Mouse (Mus musculus) hindbrain, embryonic 13.5 days (tissue): ENCODE measurements at regions not wholly inside any gene's neighbourhood (a gene's known extent, or its start where the extent isn't known, plus 50 kb on each side); places are given as distances from the start of the nearest gene placed in this dataset.
A peak's percentile ranks its signal among the peaks of the same experiment; 100 is the strongest.

Experiments
- ATAC-seq: fragments of 200-750 bp; cut with Nextera tagmentation; 2 replicates; pipeline ENCODE4 v1.8.0; 2017; ENCODE audit warnings: moderate TSS enrichment; ENCODE audit not compliant: low FRiP score
- H3K27ac ChIP-seq: fragments of 300-500 bp; sonication (generic); 2 replicates; pipeline ENCODE4 v1.5.1; 2015; ENCODE audit warnings: inconsistent platforms, mild to moderate bottlenecking, moderate library complexity
- H3K27me3 ChIP-seq: fragments of 300-500 bp; sonication (generic); 2 replicates; pipeline ENCODE4 v1.6.1; 2015; ENCODE audit warnings: mild to moderate bottlenecking, inconsistent platforms
- H3K36me3 ChIP-seq: fragments of 300-500 bp; sonication (generic); 2 replicates; pipeline ENCODE4 v1.6.1; 2015; ENCODE audit warnings: mild to moderate bottlenecking, inconsistent platforms
- H3K4me1 ChIP-seq: fragments of 300-500 bp; sonication (generic); replicated peaks from 2 replicates; pipeline ENCODE4 v1.6.1; 2015; ENCODE audit warnings: inconsistent platforms
- H3K4me2 ChIP-seq: fragments of 300-500 bp; sonication (generic); 2 replicates; pipeline ENCODE4 v1.6.1; 2015; ENCODE audit warnings: inconsistent platforms, mild to moderate bottlenecking, moderate library complexity
- H3K4me3 ChIP-seq: fragments of 300-500 bp; sonication (generic); 2 replicates; pipeline ENCODE4 v1.5.1; 2015; ENCODE audit warnings: mild to moderate bottlenecking, inconsistent platforms
- H3K9ac ChIP-seq: fragments of 300-500 bp; sonication (generic); 2 replicates; pipeline ENCODE4 v1.6.1; 2015; ENCODE audit warnings: mild to moderate bottlenecking, inconsistent platforms
- H3K9me3 ChIP-seq: fragments of 300-500 bp; sonication (generic); 2 replicates; pipeline ENCODE4 v1.6.1; 2016; ENCODE audit warnings: inconsistent platforms
- WGBS: fragments of 180-500 bp; shearing (Covaris S2); methylation state at CpG from one replicate; pipeline ENCODE4 v1.1.7; 2015; 5-methylcytosine and 5-hydroxymethylcytosine counted together

DNA sequence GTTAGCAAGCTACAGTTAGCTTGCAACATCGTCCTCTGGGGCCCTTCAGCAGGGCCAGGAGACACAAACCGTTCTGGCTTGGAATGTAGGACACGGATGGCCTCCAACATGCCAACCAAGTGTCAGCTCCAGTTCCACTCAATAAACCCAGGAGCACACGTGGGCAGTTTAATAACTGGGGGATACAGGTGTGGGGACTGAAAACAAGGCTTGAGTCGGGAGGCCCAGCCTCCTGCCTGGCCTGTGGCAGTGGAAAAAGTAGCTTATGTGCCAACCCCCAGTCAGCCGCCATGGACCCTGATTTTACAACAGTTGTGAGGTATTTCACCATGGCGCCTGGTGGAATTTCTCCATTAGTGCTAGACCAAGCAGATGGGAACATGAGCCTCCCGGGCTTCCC, 160.9 kb upstream of the Gas1 start:
- H3K4me2 ChIP-seq, result no peak overlapping the region
- no peak overlapping the region for H3K4me3 ChIP-seq
- ATAC-seq, result no peak
- 87% methylated on average over 8 of the region's 8 CpGs for WGBS
- H3K9ac ChIP-seq, result no peak overlapping the region
- peaks cover 6% of the 10 kb centered on the region for H3K4me1 ChIP-seq
- no peaks in the 10 kb centered on the region for H3K9me3 ChIP-seq
- no peaks in the 10 kb centered on the region for H3K36me3 ChIP-seq
- no peak overlapping the region for H3K27ac ChIP-seq
- H3K27me3 ChIP-seq, result no peaks in the 10 kb centered on the region

DNA sequence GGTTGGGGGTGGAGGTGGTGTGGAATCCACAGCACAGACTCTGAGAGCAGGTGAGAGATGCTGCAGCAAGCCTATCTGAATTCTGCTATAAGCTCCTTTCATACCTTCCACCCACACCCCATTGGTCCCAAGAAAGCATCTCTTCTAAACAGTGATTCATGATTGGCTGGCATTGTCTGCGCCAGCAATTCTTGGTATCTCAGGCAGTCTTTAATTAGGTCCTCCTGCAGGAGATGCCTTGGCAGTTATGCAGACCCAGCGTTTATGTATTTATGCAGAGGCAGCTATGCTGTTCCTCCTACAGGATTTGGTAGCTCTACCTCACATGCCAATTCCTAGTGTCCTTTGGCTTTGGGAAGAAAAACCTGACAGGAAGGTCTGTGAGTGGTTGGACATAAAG, 162.9 kb upstream of the Gas1 start:
- Histone ChIP-seq H3K9ac (no peak overlapping the region), H3K36me3 (no peaks in the 10 kb centered on the region), H3K4me3 (no peak overlapping the region), H3K9me3 (no peaks in the 10 kb centered on the region), H3K4me2 (no peak overlapping the region), H3K4me1 (peaks cover 6% of the 10 kb centered on the region), H3K27me3 (no peaks in the 10 kb centered on the region), H3K27ac (no peak overlapping the region)
- no peak for ATAC-seq
- 91% methylated on average over 2 of the region's 2 CpGs for WGBS

DNA sequence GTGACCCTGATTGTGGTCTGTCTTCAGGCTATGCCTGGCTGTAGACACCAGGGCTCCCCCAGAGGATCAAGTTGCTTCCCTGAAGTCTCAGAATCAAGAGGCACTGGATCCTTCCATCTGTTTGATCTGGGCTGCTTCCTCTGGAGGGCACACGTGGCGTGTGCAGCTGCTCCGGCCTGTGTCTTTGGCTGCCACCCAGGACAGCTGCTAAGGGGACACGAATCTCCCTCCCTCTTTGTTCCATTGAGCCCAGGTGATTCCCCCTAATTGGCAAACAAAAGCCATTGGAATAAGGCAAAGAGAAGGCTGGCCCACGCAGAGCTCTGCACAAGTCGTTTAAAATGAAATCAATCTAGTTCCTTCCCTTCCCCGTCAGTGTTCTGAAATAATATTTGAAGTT, 170.7 kb upstream of the Gas1 start:
- Histone ChIP-seq H3K4me3 (no peak overlapping the region), H3K36me3 (no peaks in the 10 kb centered on the region), H3K9me3 (no peaks in the 10 kb centered on the region), H3K4me1 (peaks cover 5% of the 10 kb centered on the region; the same call in 1 of the 2 replicates), H3K9ac (no peak overlapping the region), H3K27ac (peak overlapping the region; percentile 20; the same call in 1 of the 2 replicates), H3K27me3 (no peaks in the 10 kb centered on the region), H3K4me2 (no peak overlapping the region)
- ATAC-seq, result no peak; the same call in 1 of the 2 replicates
- 33% methylated on average over 7 of the region's 7 CpGs for WGBS

DNA sequence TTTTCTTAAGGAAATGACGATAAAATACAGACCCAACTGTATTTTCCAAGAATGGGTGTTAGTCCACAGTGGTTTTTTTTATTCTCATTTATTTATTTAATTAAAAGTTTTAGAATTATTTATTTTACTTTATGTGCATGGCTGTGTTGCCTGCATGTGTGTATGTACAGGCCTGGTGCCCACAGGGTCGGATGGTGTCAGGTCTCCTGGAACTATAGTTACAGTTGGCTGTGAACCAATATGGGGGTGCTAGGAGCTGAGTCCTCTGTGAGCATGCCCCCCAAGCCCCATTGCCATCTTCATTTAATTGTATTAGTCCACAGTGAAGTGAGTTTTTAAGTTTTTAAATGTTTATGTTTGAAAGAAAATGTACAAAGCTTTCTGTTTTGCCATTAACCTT, 171.3 kb upstream of the Gas1 start:
- no peak for ATAC-seq
- H3K4me1 ChIP-seq, result peaks cover 5% of the 10 kb centered on the region; the same call in 1 of the 2 replicates
- no peaks in the 10 kb centered on the region for H3K27me3 ChIP-seq
- H3K9me3 ChIP-seq, result no peaks in the 10 kb centered on the region
- no peak overlapping the region for H3K4me3 ChIP-seq
- H3K4me2 ChIP-seq, result no peak overlapping the region
- no peak overlapping the region for H3K9ac ChIP-seq
- 66% methylated on average over 2 of the region's 2 CpGs for WGBS
- H3K27ac ChIP-seq, result no peak overlapping the region
- H3K36me3 ChIP-seq, result no peaks in the 10 kb centered on the region

DNA sequence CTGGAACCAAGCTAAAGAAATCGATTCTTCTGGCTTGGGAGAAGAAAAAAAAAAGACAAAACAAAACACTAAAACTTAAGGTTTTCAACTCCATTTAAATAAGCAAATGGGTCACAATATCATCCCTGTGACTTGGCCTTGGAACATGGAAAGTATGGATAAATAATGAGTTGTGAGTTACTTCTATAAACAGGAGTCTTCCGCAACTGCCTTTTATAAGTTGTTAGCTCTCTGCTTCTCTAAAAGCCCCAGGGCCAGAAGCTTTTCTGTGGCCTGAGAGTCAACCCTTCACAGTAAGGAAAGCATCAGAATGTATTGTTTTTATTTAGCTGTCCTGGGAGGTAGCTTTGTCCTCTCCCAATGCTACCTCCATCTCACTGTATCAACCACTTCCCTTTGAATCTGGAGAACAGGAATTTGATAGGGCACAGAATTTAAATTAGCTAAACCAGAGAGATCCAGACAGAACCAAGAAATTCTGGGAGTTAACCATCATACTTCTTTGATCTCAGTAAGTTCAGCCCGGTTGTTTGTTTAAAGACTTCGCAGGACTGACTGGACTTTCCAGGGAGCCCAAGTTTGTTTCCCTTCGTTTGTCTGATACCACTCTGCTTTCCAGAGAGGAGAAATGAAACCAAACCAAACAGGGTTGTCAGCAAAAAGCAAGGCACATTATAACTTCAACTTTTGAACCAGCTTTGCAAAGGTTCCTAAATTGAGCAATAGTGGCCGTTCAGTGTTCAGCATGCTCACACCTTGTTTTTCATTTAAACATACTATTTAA, 178.7 kb upstream of the Gas1 start:
- no peak overlapping the region for H3K27ac ChIP-seq
- H3K9ac ChIP-seq, result no peak overlapping the region
- no peak overlapping the region for H3K4me3 ChIP-seq
- H3K4me2 ChIP-seq, result no peak overlapping the region
- H3K4me1 ChIP-seq, result no peaks in the 10 kb centered on the region
- ATAC-seq, result no peak
- WGBS, result 75% methylated on average over 6 of the region's 6 CpGs
- no peaks in the 10 kb centered on the region for H3K9me3 ChIP-seq
- no peaks in the 10 kb centered on the region for H3K27me3 ChIP-seq
- no peaks in the 10 kb centered on the region for H3K36me3 ChIP-seq

DNA sequence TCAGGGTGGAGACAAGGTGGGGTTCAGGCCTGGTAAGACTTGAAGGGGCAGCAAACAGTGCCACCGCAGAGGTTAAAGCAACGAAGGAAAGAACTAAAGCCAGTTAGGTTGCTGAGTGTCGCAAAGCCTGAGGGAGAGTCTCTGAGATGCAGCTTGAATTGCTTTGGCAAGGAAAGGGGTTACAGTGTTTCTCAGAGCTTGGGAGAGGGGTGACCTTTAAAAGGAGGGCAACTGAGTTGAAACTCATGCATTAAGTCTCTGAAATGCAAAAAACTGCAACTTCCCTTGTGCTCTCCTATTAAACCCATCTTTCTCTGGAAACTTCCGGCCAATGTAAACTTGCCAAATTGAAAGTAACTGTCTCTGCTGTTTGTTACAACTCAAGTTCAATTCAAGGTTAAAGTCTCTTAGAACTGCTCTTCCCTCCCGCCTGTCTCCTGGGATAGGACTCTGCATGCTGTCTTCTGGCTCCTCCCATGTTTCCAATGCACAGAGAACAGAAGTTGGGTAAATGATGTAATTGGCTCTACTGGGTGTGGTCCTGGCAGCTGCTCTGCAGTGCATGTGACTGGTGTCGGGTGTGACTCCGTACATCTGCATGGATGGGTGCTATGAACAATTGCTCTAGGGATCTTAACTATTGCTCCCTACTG, 181.4 kb upstream of the Gas1 start:
- H3K9ac ChIP-seq, result no peak overlapping the region
- H3K27me3 ChIP-seq, result no peaks in the 10 kb centered on the region
- H3K36me3 ChIP-seq, result no peaks in the 10 kb centered on the region
- H3K27ac ChIP-seq, result no peak overlapping the region
- H3K9me3 ChIP-seq, result no peaks in the 10 kb centered on the region
- ATAC-seq, result no peak
- 83% methylated on average over 7 of the region's 7 CpGs for WGBS
- H3K4me3 ChIP-seq, result no peak overlapping the region
- no peak overlapping the region for H3K4me2 ChIP-seq
- H3K4me1 ChIP-seq, result no peaks in the 10 kb centered on the region

DNA sequence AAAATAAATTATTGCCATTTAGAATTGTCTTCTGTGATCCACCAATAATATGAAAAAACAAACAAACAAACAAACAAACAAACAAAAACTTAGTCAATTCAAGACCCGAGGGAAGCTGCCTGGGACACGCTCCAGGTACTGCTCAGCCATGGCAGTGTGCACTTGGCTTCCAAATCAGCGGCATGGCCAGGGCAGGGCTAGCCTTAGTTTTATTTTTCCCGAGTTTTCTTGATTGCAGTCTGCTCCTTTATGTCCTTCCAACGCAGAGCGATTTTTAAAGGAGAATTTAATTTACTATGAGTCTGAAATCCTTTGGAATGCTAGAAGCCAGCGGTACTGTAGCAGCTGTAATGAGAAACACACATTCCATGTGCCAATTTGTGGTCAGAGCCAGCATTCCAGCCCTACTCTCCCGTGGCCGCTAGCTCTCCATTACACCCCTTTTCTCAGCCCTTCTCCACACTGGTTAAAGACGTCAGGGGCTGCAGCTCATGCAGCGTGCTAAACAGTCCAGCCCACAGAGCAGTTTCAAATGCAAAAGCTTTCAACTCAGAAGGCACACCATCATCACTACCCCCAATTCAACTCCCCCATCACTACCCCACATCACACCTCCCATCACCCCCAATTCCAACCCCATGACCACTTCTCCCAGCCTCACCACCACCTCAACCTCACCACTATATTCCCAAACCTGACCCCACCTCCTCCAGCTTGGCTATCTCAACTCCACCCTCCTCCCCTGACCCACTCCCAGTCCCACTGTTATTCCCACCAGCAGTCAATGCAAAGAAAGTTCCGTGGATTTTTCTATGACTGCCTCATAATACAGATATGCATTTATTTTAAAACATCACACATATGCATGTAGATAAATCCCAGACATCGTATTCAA, 187.9 kb upstream of the Gas1 start:
- Histone ChIP-seq H3K9ac (no peak overlapping the region), H3K4me2 (no peak overlapping the region), H3K27me3 (no peaks in the 10 kb centered on the region), H3K36me3 (no peaks in the 10 kb centered on the region), H3K9me3 (no peaks in the 10 kb centered on the region), H3K4me3 (no peak overlapping the region), H3K4me1 (peaks cover 4% of the 10 kb centered on the region; the same call in 1 of the 2 replicates), H3K27ac (no peak overlapping the region; the same call in 1 of the 2 replicates)
- 67% methylated on average over 13 of the region's 13 CpGs for WGBS
- no peak for ATAC-seq

DNA sequence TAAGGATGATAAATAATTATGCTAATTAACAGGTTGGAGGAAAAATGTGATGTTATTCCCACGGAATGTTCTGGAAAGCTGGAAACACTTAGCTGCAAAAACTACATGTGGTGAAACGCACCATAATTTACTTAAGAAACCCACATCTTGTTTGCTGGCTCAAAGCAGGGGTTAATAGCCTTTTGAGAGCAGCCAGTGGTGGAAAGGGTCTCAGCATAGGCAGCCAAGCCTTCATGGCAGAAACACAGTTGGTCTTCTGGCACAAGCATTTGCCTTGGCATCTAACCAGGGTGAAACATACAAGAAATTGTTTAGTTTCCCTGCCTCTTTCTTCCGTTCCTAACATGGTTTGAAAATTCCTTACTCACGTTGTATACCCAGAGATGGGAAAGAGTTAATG, 192.1 kb upstream of the Gas1 start:
- no peak for ATAC-seq
- WGBS, result 82% methylated on average over 4 of the region's 4 CpGs
- Histone ChIP-seq H3K27me3 (no peaks in the 10 kb centered on the region), H3K36me3 (no peaks in the 10 kb centered on the region), H3K4me2 (no peak overlapping the region), H3K4me1 (peaks cover 4% of the 10 kb centered on the region; the same call in 1 of the 2 replicates), H3K9ac (no peak overlapping the region), H3K9me3 (no peaks in the 10 kb centered on the region), H3K4me3 (no peak overlapping the region), H3K27ac (no peak overlapping the region)

DNA sequence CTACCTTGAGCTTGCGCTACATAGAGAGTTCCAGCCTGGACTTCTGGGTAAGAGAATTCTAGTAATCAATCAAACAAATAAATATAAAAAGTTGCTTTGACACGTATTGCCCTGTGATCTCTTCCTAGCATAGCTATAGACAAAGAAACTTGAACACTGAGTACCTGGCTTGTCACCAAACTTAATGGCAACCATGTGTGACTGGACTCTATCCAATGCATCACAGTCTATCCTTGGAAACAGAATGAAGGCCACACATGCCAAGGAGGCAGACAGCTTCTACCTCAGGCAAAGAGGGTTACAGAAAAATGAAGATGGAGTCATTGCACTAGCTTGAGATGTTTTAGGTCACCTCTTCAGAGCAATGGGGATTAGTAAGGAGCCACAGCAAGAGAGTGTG, 194.5 kb upstream of the Gas1 start:
- Histone ChIP-seq H3K4me3 (no peak overlapping the region), H3K36me3 (no peaks in the 10 kb centered on the region), H3K4me1 (no peaks in the 10 kb centered on the region), H3K4me2 (no peak overlapping the region), H3K27me3 (no peaks in the 10 kb centered on the region), H3K27ac (no peak overlapping the region), H3K9ac (no peak overlapping the region), H3K9me3 (no peaks in the 10 kb centered on the region)
- 86% methylated on average over 2 of the region's 2 CpGs for WGBS
- ATAC-seq, result no peak

DNA sequence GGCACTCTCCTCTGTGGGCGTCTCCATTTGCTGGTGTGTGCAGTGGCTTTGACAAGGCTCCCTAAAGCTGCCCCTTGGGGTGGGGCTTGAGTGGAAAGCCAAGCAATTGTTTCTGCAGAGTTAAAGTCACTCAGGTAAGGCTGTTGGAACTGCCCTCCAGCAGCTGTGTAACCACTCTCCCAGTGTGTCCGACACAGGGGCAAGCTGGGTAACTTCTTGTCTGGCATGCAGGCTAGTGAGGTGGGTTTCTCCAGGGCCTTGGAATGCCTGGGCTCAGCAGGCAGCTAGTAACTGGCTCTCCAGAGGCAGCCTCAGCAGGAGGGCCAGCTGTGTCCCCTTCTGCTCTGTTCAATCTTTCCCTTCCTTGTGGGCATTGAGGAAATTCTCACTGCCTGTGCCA, 199.5 kb upstream of the Gas1 start:
- no peaks in the 10 kb centered on the region for H3K36me3 ChIP-seq
- no peaks in the 10 kb centered on the region for H3K27me3 ChIP-seq
- H3K9me3 ChIP-seq, result no peaks in the 10 kb centered on the region
- no peak for ATAC-seq
- no peaks in the 10 kb centered on the region for H3K4me1 ChIP-seq
- H3K27ac ChIP-seq, result no peak overlapping the region
- WGBS, result 58% methylated on average over 2 of the region's 2 CpGs
- H3K4me2 ChIP-seq, result no peak overlapping the region
- H3K9ac ChIP-seq, result no peak overlapping the region
- H3K4me3 ChIP-seq, result no peak overlapping the region

DNA sequence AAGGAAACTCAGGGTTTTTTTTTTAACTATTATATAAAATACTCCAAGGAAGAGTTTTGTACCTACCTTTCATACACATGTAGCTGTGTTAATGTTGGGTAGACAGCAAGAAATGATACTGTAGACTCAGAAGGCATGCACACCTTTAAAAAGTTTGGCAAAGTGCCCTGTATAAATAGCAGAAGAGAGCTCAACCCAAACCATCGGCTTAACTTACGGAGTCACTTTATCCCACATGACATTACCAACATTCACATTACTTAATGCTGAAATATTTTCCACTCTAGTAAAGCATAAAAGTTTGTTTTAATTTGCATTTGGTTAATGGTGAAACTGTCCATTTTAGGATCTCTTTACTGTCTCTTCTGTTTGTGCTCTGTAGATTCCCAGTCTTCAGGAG, 205.7 kb upstream of the Gas1 start:
- Histone ChIP-seq H3K9me3 (no peaks in the 10 kb centered on the region), H3K36me3 (no peaks in the 10 kb centered on the region), H3K4me1 (no peaks in the 10 kb centered on the region), H3K9ac (no peak overlapping the region), H3K27ac (no peak overlapping the region), H3K4me2 (no peak overlapping the region), H3K27me3 (no peaks in the 10 kb centered on the region), H3K4me3 (no peak overlapping the region)
- no peak for ATAC-seq
- 88% methylated on average over 2 of the region's 2 CpGs for WGBS

DNA sequence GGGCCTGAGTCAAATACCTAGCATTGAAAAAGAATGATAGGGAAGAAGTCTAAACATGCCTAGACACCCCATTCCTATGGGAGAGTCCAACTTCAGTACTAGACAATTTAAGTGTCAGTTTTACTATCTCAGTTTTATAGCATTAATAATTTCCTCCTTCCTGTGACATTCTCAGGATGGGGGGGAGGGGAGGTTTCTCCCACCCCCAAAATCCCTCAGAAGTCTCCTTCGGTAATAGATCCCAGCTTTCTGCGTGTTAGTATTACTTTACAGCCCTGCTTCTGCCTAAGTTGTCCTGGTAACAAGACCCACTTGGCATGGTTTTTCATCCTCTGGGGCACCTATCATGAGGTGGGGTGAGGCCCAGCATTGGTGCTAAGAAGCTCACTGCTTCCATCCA, 202.9 kb upstream of the Dapk1 start:
- H3K9me3 ChIP-seq, result no peaks in the 10 kb centered on the region
- ATAC-seq, result no peak
- H3K27me3 ChIP-seq, result no peaks in the 10 kb centered on the region
- H3K4me2 ChIP-seq, result no peak overlapping the region
- no peaks in the 10 kb centered on the region for H3K36me3 ChIP-seq
- H3K9ac ChIP-seq, result no peak overlapping the region
- WGBS, result 91% methylated on average over 2 of the region's 2 CpGs
- no peaks in the 10 kb centered on the region for H3K4me1 ChIP-seq
- H3K27ac ChIP-seq, result no peak overlapping the region
- H3K4me3 ChIP-seq, result no peak overlapping the region
